Mouse (Mus musculus) adrenal gland, adult (tissue): ENCODE data around the gene Dstyk.
"Not testable (repeated sequence)": the region's sequence is repeated elsewhere in the genome, so short reads cannot be mapped to it uniquely, and the experiment has no call there.

Experiments used
- DNase-seq, 2 experiments: peaks; one replicate each; pipeline ENCODE4 v3.0.0; 2022 to 2023; ENCODE audit warnings: low spot score in 1 of 2; ENCODE audit not compliant: inconsistent age in 2 of 2

Gene Dstyk

DNA sequence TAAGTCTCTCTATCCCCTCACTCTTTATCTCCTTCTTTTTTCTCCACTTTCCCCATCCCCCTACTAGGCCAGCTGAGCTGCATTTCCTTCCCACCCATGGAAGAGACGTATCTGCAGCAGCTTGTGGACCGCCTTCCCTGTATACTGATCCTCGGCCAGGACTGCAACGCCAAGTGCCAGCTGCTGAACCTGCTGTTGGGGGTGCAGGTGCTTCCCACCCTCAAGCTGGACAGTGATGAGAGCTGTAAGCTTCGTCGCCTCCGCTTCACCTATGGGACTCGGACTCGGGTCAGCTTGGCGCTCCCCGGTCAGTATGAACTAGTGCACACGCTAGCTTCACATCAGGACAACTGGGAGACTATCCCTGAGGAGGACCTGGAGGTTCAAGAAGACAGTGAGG is 16.7 kb downstream of the Dstyk start:
- no peak for DNase-seq

GRCm38 (mm10) chr1:132436320-132436958 is 19.1 kb downstream of the Dstyk start:
- DNase-seq = no peak

DNA sequence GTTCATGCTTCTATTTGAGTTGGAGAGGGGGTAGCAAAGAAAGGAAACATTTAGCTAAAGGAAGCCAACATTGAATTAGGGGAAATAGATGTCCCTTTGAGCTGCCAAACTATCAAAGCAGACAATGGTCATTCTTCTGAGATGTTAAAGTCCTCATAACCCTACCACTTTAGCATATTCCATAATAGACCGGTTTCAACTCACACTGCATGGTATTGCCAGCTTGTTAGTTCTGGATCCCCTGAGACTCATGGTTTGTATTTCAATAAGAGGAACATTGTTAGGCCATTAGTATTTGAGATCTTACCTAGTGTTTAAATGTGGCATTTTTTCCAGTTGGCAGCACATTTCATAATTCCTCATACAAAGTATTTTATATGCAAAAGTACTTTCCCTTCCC is 19.6 kb downstream of the Dstyk start:
- no peak for DNase-seq

DNA sequence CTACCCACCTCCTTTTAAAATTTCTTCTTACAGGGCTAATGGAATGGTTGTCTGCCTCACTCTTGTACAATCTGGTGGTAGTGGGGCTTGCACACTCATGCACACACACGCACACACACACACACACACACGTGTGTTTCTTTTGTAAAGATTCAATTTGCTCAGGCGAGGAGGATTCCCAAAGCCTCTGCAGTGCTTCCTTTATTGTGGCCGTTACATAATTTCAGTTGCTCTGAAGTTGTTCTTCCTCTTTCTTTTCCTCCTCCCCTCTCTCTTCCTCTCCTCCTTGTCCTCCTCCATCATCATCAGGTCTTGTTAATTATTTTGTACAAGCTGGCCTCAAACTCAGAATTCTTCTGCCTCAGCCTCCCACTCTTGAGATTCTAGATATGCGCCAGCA is 20.0 kb downstream of the Dstyk start:
- no peak for DNase-seq

- no peak for DNase-seq
Measured at GRCm38 (mm10) chr1:132440896-132441435, 23.6 kb downstream of the Dstyk start.

- DNase-seq = no peak
Measured at GRCm38 (mm10) chr1:132449742-132450141, 32.4 kb downstream of the Dstyk start.

DNA sequence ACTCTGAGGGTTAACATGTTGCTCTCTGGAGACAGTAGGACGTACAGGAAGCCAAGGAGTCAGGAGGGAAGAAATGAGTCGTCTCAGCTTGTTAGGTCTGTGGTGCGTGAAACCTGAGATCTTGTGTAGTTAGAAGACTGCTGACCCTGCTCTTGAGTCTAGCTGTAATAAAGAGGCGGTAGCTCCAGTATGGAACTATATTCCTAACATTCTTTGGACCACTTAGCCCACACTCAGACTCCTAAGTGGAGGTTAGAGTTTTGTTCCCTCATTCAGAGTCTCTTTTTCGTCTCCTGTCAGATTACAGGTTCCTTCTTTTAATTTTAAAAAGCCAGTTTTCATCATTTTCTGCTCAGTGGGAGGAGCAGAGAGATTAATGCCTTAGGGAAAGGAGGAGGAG is 47.3 kb downstream of the Dstyk start:
- DNase-seq = no peak

DNA sequence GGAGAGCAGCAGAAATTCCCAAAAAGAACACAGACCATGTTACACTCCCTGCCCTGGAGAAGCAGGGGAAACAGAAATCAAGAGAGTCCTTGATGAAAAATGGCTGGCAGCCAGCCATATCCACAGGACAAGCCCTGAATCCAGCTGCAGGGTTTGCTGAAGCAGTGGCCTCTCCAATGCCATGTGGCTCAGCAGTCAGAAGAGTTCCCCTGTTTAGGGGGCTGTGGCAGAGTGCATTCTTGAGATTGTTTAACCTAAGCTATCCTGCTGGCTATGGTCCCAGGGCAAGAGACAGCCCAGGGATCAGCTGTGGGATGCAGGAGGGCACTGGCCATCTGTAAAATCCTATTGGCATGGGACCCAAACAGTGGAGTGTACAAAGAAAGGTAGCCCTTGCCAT is 51.6 kb downstream of the Dstyk start:
- peak; percentile 57 to 84 for DNase-seq

DNA sequence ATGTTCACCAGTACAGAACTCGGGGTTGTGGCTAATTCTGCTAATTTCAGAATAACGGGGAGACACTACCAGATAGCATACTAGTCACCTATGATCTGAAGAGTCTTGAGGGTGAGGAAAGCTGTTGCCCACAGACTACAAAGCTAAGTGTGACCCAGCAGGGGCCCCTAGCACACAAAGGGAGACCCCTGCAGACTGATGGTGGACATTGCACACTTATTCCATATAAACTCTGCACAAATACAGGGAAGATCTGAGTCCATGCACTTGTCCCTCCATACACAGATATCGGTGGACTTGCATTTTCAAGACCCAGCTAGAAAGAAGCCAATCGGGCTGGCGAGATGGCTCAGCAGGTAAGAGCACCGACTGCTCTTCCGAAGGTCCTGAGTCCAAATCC is 52.2 kb downstream of the Dstyk start:
- no peak for DNase-seq

DNA sequence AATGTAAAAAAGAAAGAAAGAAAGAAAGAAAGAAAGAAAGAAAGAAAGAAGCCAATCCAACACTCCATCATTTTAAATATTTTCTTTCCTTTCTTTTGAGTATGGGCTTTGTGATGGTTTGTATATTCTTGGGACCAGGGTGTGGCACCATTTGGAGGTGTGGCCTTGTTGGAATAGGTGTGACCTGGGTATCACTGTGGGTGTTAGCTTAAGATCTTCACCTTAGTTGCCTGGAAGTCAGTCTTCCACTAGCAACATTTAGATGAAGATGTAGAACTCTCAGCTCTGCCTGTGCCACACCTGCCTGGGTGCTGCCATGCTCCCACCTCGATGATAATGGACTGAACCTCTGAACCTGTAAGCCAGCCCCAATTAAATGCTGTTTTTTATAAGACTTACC is 52.7 kb downstream of the Dstyk start:
- DNase-seq = not testable (repeated sequence)

DNA sequence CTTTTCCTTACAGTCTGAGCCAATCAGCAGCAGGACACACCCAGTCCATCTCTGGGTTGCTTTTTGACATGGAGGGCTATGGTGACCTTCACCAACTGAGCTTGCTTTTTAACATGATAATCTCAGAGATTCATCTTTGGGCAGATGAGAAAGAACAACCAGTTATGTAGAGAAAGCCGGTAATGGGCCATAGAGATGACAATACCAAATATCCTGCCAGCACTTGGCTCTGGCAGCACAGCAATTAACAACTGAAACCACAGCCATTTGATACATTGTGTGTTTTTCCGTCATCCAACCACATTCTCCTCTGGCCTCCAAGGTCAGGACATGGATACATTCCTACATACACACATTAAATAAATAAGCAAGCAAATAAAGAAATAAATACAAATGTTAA is 53.7 kb downstream of the Dstyk start:
- no peak for DNase-seq

DNA sequence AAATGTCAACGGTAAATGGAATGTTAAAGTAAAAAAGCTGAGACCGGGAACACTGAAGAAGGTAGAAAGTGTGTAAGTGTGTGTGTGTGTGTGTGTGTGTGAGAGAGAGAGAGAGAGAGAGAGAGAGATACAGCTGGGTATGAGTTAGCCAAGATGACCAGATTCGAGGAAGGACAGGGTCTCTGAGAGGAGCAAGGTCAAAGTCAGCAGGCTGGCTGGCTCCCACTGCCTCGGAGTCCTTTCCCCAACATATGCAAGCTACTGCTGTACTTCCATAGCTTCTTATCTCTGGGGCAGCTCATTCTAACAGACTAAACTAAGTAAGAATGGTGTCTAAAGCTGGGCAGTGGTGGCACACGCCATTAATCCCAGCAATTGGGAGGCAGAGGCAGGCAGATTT is 54.1 kb downstream of the Dstyk start:
- no peak for DNase-seq

DNA sequence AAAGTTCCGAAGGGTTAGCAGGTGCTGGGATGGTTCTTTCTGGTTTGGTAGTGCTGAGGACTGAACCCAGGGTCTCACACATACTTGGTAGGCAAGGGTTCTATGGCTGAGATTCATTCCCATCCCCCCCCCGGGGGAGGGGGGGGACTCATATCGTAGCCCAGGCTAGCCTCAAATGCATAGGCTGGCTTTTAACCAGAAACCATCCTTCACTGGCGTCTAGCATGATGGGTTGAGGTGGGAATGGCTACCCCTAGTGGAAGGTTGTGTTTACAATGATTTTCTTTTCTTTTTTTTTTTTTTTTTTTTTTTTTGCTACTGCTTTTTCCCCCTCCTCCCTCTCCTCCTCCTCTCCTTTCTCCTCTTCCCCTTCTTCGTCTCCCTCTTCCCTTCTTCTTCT is 55.2 kb downstream of the Dstyk start:
- no peak for DNase-seq

DNA sequence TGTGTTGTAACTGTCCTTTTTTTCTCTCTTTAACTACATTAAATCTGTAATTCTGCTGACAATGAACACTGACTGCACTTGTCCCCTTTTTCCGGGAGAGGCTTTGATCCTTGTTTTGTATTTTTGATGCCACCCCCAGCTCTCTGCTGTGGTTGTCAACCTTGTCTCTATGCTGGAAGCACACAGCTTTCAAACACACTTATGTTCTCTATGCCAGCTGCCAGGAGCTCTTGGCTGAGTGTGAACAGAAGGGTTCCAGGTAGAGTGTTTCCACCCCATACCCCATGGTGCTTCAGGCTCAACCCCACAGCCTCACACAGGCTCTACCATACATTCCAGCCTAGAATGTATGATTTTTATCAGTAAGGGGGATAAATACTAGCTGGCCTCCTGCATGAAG is 57.1 kb downstream of the Dstyk start:
- DNase-seq = no peak

DNA sequence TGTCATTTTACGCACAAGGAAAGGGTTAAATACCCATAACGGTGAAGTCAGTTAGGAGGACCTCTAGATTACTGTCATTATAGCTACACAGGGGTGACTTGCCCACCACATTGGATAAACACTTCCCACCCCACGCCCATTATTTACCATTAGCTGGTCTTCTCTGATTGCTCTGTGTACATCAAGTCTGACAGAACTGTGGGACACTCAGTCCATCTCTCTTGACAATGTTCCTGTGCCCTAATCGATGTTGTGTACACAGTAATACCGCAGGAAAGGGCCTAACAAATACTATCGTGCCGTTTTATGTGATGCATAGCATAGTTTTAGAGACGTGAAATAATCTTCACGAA is 59.2 kb downstream of the Dstyk start:
- no peak for DNase-seq

- DNase-seq = peak; percentile 85 to 98
Measured at GRCm38 (mm10) chr1:132476928-132477691, 59.8 kb downstream of the Dstyk start, which contains the start of gene Rbbp5. TSS of gene Rbbp5 (plus strand) at chr1:132477365.

DNA sequence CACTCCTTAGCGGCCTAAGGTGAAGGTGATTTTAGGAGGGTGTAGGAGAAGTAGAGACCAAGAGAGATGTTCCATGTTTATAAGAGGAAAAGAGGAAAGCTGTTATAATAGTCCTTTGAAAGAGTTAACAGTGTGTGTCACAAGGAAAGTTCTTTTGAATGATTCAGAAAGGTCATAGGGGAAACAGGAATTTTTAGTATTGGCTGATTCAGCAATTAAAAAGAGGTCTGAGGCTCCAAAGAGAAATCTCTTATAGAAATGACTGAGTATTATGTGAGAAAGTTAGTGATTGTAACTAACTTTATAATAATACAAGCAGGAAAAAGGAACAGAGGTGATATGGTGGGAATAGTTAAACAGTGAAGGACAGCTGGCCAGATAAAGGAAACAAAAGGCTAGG is 62.1 kb downstream of the Dstyk start:
- DNase-seq = no peak

DNA sequence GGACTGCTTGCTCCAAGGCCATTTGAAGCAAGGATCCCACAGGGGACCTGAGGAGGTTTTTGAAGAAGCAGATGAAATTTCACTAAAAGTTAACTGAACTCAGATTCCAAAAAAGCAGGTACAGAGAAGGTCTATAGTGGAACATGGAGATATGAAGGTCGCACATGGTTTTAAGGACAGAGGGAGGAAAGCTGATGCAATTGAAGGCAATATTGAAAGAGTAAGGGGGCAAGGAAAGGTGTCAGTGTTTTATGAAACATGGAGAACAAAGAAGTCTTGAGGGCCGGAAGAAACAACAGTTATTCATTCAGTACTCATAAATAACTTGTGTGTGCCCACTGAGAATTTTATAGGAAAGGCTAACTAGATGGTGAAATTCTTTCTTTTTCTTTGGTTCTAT is 64.3 kb downstream of the Dstyk start:
- no peak for DNase-seq

- DNase-seq = no peak
Measured at GRCm38 (mm10) chr1:132483234-132483633, 65.9 kb downstream of the Dstyk start.

DNA sequence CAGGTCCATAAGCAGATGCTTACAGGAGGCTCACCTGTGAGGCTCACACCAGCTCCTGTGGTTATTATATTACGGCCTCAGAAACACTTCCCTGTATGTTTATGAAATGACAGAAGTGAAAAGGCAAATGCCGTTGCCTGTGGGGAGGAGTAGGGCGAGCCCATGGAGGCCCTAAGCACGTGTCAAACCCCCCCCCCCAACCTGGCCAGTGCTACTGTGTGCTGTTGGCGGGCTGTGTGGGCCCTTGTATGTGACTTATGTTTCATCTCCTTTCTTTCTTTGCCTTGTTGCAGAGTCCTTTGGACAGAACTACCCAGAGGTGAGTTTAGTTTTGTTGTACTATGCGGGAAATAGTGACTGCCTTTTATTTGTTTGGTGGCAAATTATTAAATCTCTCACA is 66.4 kb downstream of the Dstyk start:
- DNase-seq = peak in 1 of 2 experiments; percentile 14

- no peak for DNase-seq
Measured at GRCm38 (mm10) chr1:132500535-132500934, 83.2 kb downstream of the Dstyk start.

- DNase-seq = no peak
Measured at GRCm38 (mm10) chr1:132505155-132505554, 87.8 kb downstream of the Dstyk start.

DNA sequence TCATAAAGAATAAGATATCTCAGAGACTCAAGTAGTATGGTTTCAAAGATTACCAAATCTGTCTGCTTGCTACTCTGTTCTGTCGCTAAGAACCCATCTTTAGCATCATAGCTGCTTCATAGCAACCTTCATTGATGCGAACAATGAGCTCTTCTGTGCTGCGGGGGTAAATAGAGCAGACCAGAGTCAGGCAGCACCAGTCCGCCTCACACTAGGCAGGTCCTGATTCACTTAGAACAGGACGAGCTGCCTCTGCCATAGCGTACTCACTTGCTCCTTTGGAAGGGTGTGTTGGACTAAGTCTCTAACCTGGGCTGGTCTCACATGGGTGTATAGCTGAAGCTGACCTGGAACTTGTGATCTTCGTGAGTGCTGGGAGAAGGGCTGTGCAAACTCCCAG is 88.7 kb downstream of the Dstyk start, which contains the start of gene Tmem81:
Gene Tmem81, plus strand, starts transcription at position 173 of the 400 bp plus-strand sequence.
- no peak for DNase-seq
